Mouse (Mus musculus): ENCODE results near the gene Mau2. TPM values are rescaled to one million over a fixed set of nuclear protein-coding genes. Genes with fewer than 3 reads are reported as not detected.
A peak's percentile ranks its signal among the peaks of the same experiment; 100 is the strongest.
"Not testable (repeated sequence)": the region's sequence is repeated elsewhere in the genome, so short reads cannot be mapped to it uniquely, and the experiment has no call there.

Gene Mau2
- polyA plus RNA-seq (2015; fragmentation: Nextera tagmentation; extraction: Ambion mirVana), result 45.2 and 50.5 TPM in 2 replicates

DNA sequence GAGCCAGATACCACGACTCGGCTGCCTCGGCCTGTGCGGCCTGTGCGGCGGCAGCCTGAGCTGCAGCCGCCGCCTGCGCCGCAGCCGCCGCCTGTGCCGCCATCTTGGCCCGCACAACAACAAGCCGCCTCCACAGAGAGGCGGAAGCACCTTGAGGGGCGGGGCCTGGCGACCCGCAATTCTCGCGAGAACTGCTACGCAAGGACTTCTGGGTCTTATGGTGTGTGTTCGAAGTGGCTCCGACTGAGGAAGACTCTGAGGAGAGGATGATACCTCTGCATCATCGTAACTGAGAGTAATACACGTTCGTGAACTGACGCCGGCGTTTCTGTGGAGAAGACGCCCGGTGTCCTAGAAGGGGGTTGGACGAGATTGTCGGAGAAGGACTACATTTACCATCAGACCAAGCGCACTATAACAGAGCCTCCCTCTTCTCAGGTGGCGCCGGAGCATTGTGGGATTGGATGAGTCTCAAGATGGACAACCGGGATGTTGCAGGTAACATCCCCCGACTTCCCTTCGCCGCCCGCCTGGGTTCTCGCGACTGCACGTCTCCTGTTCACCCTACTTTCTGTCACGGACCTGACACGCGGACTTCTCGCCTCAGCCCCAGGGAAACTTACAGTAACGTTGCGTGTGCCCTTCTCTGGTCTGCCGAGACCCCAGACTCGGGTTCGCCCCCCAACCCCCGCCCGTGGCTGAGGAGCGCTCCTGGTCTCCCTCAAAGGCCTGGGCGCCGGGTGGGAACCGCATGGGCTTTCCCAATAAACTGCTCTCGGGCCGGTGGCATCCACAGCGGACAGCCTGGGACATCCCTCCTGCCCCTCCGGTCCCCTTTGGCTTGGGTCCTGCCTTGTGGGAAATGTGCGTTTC lies at the start of gene Mau2, which contains the start of gene Sugp1:
Gene Mau2 (minus strand): TSS at position 152 of the 873 bp plus-strand sequence.
Gene Sugp1 (plus strand): TSS at position 231 of the 873 bp plus-strand sequence.
- DNase-seq (ENCODE audit: low spot score), result peak; percentile 98

DNA sequence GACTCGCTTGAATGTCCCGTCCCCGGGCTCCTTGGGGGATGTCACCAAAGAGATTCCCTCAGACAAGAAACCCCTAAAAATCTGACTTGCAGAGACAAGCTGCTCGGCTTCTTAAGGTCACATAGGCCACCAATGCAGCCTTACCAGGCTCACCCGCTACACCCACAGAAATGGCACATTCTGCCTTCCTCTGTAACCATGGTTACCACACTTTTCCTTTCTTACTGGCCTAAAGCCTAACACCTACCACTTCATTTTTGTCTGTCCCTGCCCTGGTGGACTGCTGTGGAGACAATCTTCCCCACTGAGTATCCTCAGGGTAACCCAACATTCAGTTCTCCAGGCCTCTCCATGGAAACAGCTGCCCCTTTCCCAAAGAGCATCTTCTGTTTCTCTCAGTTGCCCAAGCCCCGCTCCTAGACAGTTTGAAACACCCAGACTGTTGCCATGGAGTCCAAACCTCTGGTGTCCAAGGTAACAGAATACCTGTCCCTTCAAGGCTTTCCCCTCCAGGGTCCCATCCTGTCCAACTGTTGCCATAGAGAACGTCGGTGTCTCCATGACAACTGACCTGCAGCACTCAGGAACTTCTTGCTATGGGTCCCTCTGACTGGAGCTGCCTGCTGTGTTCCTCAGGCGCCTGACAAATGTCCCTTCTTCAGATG lies 46.9 kb upstream of the Mau2 start:
- DNase-seq (ENCODE audit: low spot score), result no peak

- peak; percentile 19 for DNase-seq (ENCODE audit: low spot score)
Measured at GRCm38 (mm10) chr8:70087836-70088650, 45.5 kb upstream of the Mau2 start.

DNA sequence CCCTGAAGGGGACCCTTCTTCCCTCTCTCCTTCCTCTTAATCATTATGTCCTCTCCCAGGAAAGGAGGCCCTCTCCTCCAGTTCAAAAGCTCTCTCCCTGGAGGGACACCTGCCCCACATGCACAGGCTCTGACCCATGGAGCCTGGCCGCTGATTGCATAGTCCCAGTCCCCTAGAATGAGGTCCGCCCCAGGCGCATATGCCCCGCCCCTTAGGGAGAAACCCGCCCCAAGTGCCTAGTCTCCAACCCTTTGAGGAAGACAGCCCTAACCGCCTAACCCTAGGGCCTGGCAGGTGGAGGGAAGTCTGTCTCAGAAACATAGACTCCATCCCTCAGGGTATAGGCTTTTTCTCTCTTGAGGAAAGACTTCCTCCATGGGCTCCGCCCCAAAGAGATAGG lies 44.7 kb upstream of the Mau2 start:
- DNase-seq (ENCODE audit: low spot score), result no peak

- DNase-seq (ENCODE audit: low spot score), result no peak
Measured at GRCm38 (mm10) chr8:70086151-70086550, 43.6 kb upstream of the Mau2 start.

GRCm38 (mm10) chr8:70084191-70085065 lies 41.9 kb upstream of the Mau2 start:
- DNase-seq (ENCODE audit: low spot score), result no peak

GRCm38 (mm10) chr8:70083285-70083684 lies 40.8 kb upstream of the Mau2 start, which contains the start of gene Hapln4:
Gene Hapln4, plus strand, starts transcription at chr8:70083457.
- no peak for DNase-seq (ENCODE audit: low spot score)

DNA sequence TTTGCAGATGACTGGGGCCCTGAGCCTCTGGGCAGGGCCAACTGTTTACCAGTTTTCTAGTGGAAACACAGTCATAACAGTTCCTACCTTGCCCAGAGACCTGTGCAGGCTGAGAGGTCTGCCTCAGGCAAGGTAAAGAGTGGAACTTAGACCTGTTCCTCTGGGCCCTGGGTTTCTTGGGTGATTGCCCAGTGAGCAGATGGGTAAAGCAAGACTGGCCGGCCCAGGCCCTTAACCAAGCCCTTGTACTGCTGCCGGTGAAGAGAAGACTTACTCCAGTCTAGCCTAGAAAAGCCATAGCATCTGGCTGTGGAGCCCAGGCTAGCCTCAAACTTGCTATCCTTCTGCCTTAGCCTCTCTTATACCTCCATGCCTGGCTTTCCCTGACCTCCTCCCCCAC lies 39.4 kb upstream of the Mau2 start:
- no peak for DNase-seq (ENCODE audit: low spot score)

GRCm38 (mm10) chr8:70073682-70074081 lies 31.1 kb upstream of the Mau2 start:
- no peak for DNase-seq (ENCODE audit: low spot score)

DNA sequence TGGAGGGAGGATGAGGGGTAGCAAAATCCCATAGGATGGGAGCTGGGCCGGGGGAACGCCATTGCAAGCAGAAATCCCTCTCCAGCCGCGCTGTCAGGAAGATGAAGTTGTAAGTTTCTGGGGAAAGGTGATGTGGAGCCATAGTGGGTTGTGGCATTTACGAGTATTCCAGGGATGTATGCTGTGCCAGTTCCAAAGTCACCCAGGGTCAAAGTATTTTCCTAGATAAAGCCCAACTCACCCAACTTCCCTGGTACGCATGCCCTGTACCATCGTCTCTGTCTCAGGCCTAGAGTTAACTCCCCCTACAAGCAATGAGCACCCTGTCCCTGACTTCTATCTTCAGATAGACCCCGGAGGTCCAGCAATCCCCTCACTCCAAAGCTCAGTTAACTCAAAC lies 30.6 kb upstream of the Mau2 start:
- DNase-seq (ENCODE audit: low spot score), result no peak

DNA sequence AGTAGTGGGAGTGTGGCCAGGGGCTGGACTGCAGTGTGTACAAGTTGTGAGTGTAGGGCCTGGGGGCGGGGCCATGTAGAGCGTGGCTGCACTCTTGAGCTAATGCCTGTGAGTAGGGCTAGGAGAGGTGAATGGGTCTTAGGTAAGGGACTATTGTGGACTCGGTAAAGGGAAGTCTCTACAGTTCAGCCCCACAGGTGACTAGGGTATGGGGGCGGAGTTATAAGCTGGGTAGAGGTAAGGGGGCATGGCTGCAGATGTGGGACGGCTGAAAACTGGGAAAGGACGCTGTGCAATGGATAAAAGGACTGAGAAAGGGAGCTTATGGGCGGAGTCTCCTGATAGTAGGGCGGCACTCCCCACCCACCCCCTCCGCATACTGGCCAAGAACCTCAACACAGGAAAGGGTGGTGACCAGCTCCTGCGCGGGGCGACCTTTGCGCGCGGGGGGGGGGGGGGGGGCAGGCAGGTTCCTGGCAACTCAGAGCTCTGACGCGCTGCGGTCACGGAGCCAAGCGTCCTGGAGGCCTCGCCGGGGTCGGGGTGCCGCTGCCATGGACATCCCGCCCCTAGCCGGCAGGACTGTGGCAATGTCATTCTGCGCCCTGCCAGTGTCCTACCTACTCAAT lies 30.0 kb upstream of the Mau2 start, which contains the start of gene Tm6sf2:
Gene Tm6sf2 (plus strand): TSS at position 484 of the 629 bp plus-strand sequence.
- DNase-seq (ENCODE audit: low spot score), result no peak

GRCm38 (mm10) chr8:70071836-70072440 lies 29.4 kb upstream of the Mau2 start:
- DNase-seq (ENCODE audit: low spot score), result no peak

- DNase-seq (ENCODE audit: low spot score), result no peak
Measured at GRCm38 (mm10) chr8:70057721-70058120, 15.2 kb upstream of the Mau2 start.

DNA sequence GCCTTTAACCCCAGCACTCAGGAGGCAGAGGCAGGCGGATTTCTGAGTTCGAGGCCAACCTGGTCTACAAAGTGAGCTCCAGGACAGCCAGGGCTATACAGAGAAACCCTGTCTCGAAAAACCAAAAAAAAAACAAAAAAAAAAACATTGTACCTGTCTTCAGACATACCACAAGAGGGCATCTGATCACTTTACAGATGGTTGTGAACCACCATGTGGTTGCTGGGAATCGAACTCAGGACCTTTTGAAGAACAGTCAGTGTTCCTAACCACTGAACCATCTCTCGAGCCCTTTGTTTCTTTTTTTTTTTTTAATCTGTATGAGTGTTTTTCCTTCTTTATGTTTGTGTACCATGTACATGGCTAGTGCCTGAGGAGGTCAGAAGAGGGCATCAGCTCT lies 7.9 kb upstream of the Mau2 start:
- DNase-seq (ENCODE audit: low spot score), result not testable (repeated sequence)

GRCm38 (mm10) chr8:70049662-70050061 lies 7.1 kb upstream of the Mau2 start:
- DNase-seq (ENCODE audit: low spot score), result no peak

GRCm38 (mm10) chr8:70043996-70044395 lies 1.5 kb upstream of the Mau2 start:
- no peak for DNase-seq (ENCODE audit: low spot score)

GRCm38 (mm10) chr8:70041885-70042546 lies 518 bp downstream of the Mau2 start:
- DNase-seq (ENCODE audit: low spot score), result peak; percentile 1

DNA sequence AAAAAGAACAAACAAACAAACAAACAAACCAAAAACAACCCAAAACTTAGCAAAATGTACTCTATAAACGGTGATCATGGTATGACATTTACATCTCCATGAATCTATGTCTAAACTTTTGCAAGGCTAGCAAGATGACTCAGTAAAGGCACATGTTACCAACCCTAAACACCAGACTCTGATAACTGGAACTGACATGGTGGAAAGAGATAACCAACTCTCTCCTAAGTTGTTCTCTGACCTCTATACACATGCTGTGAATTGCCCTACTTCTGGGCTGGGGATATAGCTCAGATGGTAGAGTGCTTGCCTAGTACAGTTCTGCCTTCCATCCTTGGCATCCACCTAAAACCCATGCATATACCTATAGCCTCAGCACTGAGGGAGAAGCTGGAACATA lies 4.5 kb downstream of the Mau2 start:
- DNase-seq (ENCODE audit: low spot score), result no peak

DNA sequence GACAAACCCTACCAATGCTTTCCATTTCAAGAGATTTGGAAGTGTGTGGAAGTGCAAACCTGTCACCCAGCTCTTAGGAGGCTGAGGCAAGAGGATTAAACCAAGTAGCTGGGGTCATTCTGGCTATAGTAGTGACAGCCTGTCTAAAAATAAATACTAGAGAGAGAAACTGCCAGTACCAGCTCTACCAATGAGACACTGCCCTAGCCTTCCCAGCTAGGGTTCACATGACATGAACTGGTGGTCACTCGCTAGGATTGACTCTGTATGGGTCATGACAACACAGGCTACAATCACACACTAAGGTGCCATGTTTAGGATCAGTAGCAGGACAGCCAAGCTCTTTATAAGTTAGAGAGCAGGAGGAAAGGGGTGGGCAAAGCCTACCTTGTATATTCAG lies 12.3 kb downstream of the Mau2 start:
- no peak for DNase-seq (ENCODE audit: low spot score)
